Mouse (Mus musculus) hindbrain, embryonic 13.5 days (tissue): Measurements from ENCODE around the gene Ggta1. TPM values are rescaled to one million over a fixed set of nuclear protein-coding genes. Genes with fewer than 3 reads are reported as not detected.

Experiments used
- ATAC-seq: fragments of 200-750 bp; cut with Nextera tagmentation; 2 replicates; pipeline ENCODE4 v1.8.0; 2017; ENCODE audit warnings: moderate TSS enrichment; ENCODE audit not compliant: low FRiP score
- H3K27ac ChIP-seq: fragments of 300-500 bp; sonication (generic); 2 replicates; pipeline ENCODE4 v1.5.1; 2015; ENCODE audit warnings: inconsistent platforms, mild to moderate bottlenecking, moderate library complexity
- H3K27me3 ChIP-seq: fragments of 300-500 bp; sonication (generic); 2 replicates; pipeline ENCODE4 v1.6.1; 2015; ENCODE audit warnings: mild to moderate bottlenecking, inconsistent platforms
- H3K36me3 ChIP-seq: fragments of 300-500 bp; sonication (generic); 2 replicates; pipeline ENCODE4 v1.6.1; 2015; ENCODE audit warnings: mild to moderate bottlenecking, inconsistent platforms
- H3K4me1 ChIP-seq: fragments of 300-500 bp; sonication (generic); replicated peaks from 2 replicates; pipeline ENCODE4 v1.6.1; 2015; ENCODE audit warnings: inconsistent platforms
- H3K4me2 ChIP-seq: fragments of 300-500 bp; sonication (generic); 2 replicates; pipeline ENCODE4 v1.6.1; 2015; ENCODE audit warnings: inconsistent platforms, mild to moderate bottlenecking, moderate library complexity
- H3K4me3 ChIP-seq: fragments of 300-500 bp; sonication (generic); 2 replicates; pipeline ENCODE4 v1.5.1; 2015; ENCODE audit warnings: mild to moderate bottlenecking, inconsistent platforms
- H3K9ac ChIP-seq: fragments of 300-500 bp; sonication (generic); 2 replicates; pipeline ENCODE4 v1.6.1; 2015; ENCODE audit warnings: mild to moderate bottlenecking, inconsistent platforms
- H3K9me3 ChIP-seq: fragments of 300-500 bp; sonication (generic); 2 replicates; pipeline ENCODE4 v1.6.1; 2016; ENCODE audit warnings: inconsistent platforms
- WGBS: fragments of 180-500 bp; shearing (Covaris S2); methylation state at CpG from one replicate; pipeline ENCODE4 v1.1.7; 2015; 5-methylcytosine and 5-hydroxymethylcytosine counted together
- polyA plus RNA-seq: library from polyadenylated mRNA; unstranded; fragments of >200 nt; fragmentation: Nextera tagmentation; extraction: Ambion mirVana; gene quantifications from 2 replicates; pipeline ENCODE4 v1.2.1, GENCODE M21; 2015

The Ggta1 gene
- polyA plus RNA-seq, 1 experiment from 2014 or later: 6.2 TPM

DNA sequence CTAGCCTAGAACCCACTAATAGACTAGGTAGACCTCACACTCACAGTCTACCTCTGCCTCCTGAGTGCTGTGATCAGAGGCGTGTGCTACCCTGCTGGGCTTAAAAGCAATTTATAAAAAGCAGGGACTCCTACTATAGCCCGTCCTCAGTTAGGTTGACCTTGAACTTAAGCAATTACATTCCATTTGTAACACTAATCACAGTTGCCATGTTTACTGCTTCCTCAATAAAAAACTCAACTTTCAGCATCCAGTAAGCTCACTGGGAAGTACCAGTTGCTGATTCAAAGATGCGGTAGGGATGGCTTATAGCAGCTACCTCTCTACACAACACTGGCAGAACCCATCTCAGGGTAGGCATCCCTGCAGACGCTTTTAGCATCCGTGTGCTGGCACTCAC lies 19.7 kb downstream of the Ggta1 start:
- no peak for ATAC-seq
- H3K36me3 ChIP-seq: no peaks in the 10 kb centered on the region

GRCm38 (mm10) chr2:35442079-35442478 lies 21.0 kb downstream of the Ggta1 start:
- H3K27ac ChIP-seq: no peak overlapping the region

More for the DNA sequence above, 19.7 kb downstream of the Ggta1 start:
- no peaks in the 10 kb centered on the region for H3K9me3 ChIP-seq
- WGBS: 80% methylated on average over 5 of the region's 5 CpGs
- peaks cover 11% of the 10 kb centered on the region for H3K4me1 ChIP-seq
- no peak overlapping the region for H3K27ac ChIP-seq
- H3K27me3 ChIP-seq: no peaks in the 10 kb centered on the region
- no peak overlapping the region for H3K4me2 ChIP-seq
- H3K4me3 ChIP-seq: no peak overlapping the region
- H3K9ac ChIP-seq: no peak overlapping the region

DNA sequence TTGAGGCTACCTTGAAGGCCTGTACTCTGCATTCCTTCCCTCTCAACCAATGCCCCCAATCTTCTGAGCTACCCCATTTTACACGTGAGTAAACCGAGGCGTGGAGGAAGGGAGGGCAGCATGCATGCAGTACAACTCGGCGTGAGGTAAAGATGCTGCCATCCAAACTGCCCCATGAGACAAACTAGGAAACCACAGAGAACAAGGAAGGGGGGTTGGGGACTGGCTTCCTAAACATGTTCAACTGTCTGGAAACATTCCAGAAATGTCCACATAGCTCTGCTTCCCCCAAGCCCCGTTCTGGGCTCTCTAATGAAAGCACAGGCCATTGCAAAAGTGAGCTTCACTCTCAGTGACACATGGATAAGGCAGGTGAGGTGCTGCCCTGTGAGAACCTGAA lies 21.6 kb downstream of the Ggta1 start:
- Histone ChIP-seq H3K4me2 (no peak overlapping the region), H3K36me3 (no peaks in the 10 kb centered on the region), H3K9ac (no peak overlapping the region), H3K4me1 (peaks cover 11% of the 10 kb centered on the region), H3K4me3 (no peak overlapping the region), H3K9me3 (no peaks in the 10 kb centered on the region), H3K27ac (no peak overlapping the region), H3K27me3 (no peaks in the 10 kb centered on the region)
- 81% methylated on average over 6 of the region's 6 CpGs for WGBS
- ATAC-seq: no peak

More at GRCm38 (mm10) chr2:35442079-35442478, 21.0 kb downstream of the Ggta1 start:
- no peak overlapping the region for H3K4me2 ChIP-seq
- WGBS: 86% methylated on average over 6 of the region's 6 CpGs
- no peak for ATAC-seq
- no peaks in the 10 kb centered on the region for H3K9me3 ChIP-seq
- H3K4me3 ChIP-seq: no peak overlapping the region
- H3K9ac ChIP-seq: no peak overlapping the region
- no peaks in the 10 kb centered on the region for H3K27me3 ChIP-seq
- no peaks in the 10 kb centered on the region for H3K36me3 ChIP-seq
- H3K4me1 ChIP-seq: peaks cover 11% of the 10 kb centered on the region

DNA sequence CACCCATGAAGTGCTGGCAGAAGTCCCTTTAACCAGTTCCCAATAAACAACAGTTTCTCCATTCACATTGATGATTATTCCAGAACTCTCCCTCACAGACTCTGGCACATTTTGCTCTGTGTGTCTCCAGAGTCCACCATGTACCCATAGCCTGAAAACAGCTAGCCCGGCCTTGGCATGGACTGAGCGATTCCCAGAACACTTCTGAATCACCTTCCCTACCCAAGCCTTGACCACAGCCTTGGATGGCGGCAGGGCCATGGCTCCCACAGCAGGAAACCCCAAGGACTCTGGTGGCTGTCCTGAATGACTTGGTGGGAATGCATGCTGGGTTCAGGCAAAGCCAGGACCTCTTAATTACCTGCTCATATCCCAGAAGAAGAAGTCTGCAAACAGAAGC lies 22.6 kb downstream of the Ggta1 start:
- no peaks in the 10 kb centered on the region for H3K9me3 ChIP-seq
- no peak overlapping the region for H3K27ac ChIP-seq
- H3K36me3 ChIP-seq: no peaks in the 10 kb centered on the region
- no peak overlapping the region for H3K9ac ChIP-seq
- H3K27me3 ChIP-seq: no peaks in the 10 kb centered on the region
- WGBS: 92% methylated on average over 3 of the region's 3 CpGs
- ATAC-seq: no peak
- H3K4me3 ChIP-seq: no peak overlapping the region
- no peak overlapping the region for H3K4me2 ChIP-seq
- peaks cover 11% of the 10 kb centered on the region for H3K4me1 ChIP-seq

- Histone ChIP-seq H3K27ac (no peak overlapping the region), H3K4me1 (peaks cover 4% of the 10 kb centered on the region; the same call in 1 of the 2 replicates), H3K4me2 (no peak overlapping the region), H3K4me3 (no peak overlapping the region), H3K36me3 (no peaks in the 10 kb centered on the region), H3K27me3 (no peaks in the 10 kb centered on the region), H3K9ac (no peak overlapping the region), H3K9me3 (no peaks in the 10 kb centered on the region)
- WGBS: 97% methylated on average over 2 of the region's 2 CpGs
- no peak for ATAC-seq
These were observed 25.2 kb downstream of the Ggta1 start for GRCm38 (mm10) chr2:35437796-35438195.

DNA sequence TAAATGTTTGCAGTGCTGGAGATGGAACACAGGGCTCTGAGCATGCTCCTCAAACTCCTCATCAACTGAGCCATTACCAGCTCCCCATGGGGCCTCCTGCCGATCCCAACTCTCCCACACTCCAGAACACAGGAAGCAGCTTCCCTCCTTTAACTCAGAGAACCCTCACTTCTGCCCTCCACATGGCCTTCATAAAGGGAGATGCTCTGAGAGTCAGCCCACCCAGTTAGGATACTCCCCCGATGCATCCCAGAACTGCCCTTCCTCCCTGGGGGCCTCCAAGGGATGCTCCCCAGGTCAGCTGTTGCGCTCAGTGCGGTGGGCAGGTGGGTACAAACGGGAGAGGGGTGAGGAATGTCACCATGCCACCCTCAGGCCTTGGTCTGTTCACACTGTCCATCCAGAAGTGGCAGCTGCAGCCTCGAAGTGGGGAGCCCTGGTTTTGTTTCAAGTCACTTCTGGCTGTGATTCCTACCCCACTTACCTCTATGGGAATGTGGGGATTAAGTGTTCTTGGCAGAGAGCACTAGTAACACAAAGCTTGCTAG lies 28.4 kb downstream of the Ggta1 start:
- Histone ChIP-seq H3K9ac (no peak overlapping the region), H3K9me3 (no peaks in the 10 kb centered on the region), H3K4me2 (no peak overlapping the region), H3K4me3 (no peak overlapping the region), H3K4me1 (peaks cover 11% of the 10 kb centered on the region), H3K27ac (no peak overlapping the region), H3K27me3 (no peaks in the 10 kb centered on the region), H3K36me3 (no peaks in the 10 kb centered on the region)
- ATAC-seq: no peak
- 83% methylated on average over 6 of the region's 6 CpGs for WGBS

DNA sequence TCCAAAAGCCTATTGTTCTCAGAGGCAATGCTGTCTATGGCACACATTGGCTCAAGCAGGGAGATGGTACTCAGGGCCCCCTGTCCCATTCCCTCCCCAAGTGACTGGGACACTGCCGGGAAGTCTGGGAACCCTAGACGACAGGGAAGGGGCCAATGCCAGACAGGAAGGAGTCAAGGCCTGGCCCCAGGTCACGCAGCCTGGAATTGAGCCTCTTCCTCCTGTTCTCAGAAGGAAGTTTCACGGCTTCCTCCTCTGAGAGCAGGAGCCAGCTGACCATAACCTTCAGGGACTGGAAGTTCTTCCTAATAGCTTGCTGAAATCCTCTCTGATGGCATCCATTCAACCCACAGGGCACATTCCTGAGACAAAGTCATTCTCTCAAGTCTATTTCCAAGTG lies 29.6 kb downstream of the Ggta1 start:
- peaks cover 11% of the 10 kb centered on the region for H3K4me1 ChIP-seq
- H3K9me3 ChIP-seq: no peaks in the 10 kb centered on the region
- no peaks in the 10 kb centered on the region for H3K27me3 ChIP-seq
- no peak overlapping the region for H3K27ac ChIP-seq
- no peak for ATAC-seq
- H3K9ac ChIP-seq: no peak overlapping the region
- H3K4me2 ChIP-seq: no peak overlapping the region
- no peak overlapping the region for H3K4me3 ChIP-seq
- WGBS: 74% methylated on average over 4 of the region's 4 CpGs
- H3K36me3 ChIP-seq: no peaks in the 10 kb centered on the region

DNA sequence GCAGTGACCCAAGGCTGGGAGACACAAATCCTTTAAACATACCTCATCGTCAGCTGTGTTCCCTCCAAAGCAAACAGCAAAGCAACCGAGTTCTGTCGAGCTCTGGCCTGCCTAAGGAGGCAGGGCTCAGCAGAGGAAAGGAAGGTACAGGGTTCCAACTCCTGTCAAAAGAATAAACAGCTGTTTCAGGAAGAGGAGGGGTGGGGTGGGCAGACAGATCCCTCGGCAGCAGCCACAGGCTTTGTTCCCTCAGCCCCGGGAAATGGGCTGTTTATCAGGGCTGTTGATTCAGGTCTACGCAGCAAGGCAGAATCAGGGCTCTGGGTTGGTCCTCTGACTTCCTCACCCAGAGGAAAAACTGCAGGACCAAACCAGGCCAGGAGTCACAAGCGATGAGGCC lies 30.6 kb downstream of the Ggta1 start:
- no peaks in the 10 kb centered on the region for H3K27me3 ChIP-seq
- no peak overlapping the region for H3K4me2 ChIP-seq
- H3K27ac ChIP-seq: no peak overlapping the region
- H3K36me3 ChIP-seq: no peaks in the 10 kb centered on the region
- no peak for ATAC-seq
- no peak overlapping the region for H3K9ac ChIP-seq
- peaks cover 11% of the 10 kb centered on the region for H3K4me1 ChIP-seq
- WGBS: 35% methylated on average over 7 of the region's 7 CpGs
- no peak overlapping the region for H3K4me3 ChIP-seq
- H3K9me3 ChIP-seq: no peaks in the 10 kb centered on the region

- Histone ChIP-seq H3K27ac (no peak overlapping the region), H3K36me3 (no peaks in the 10 kb centered on the region), H3K9ac (no peak overlapping the region; the same call in 1 of the 2 replicates), H3K4me1 (peaks cover 11% of the 10 kb centered on the region), H3K27me3 (no peaks in the 10 kb centered on the region), H3K4me3 (no peak overlapping the region), H3K9me3 (no peaks in the 10 kb centered on the region), H3K4me2 (no peak overlapping the region)
- WGBS: 25% methylated on average over 7 of the region's 7 CpGs
- no peak for ATAC-seq
These were observed 31.0 kb downstream of the Ggta1 start for GRCm38 (mm10) chr2:35432011-35432410.

GRCm38 (mm10) chr2:35430806-35431205 lies 32.2 kb downstream of the Ggta1 start:
- Histone ChIP-seq H3K27me3 (no peaks in the 10 kb centered on the region), H3K4me2 (no peak overlapping the region), H3K4me1 (peaks cover 11% of the 10 kb centered on the region), H3K4me3 (no peak overlapping the region), H3K27ac (no peak overlapping the region), H3K9ac (no peak overlapping the region), H3K36me3 (no peaks in the 10 kb centered on the region), H3K9me3 (no peaks in the 10 kb centered on the region)
- ATAC-seq: no peak
- WGBS: 80% methylated on average over 8 of the region's 8 CpGs

DNA sequence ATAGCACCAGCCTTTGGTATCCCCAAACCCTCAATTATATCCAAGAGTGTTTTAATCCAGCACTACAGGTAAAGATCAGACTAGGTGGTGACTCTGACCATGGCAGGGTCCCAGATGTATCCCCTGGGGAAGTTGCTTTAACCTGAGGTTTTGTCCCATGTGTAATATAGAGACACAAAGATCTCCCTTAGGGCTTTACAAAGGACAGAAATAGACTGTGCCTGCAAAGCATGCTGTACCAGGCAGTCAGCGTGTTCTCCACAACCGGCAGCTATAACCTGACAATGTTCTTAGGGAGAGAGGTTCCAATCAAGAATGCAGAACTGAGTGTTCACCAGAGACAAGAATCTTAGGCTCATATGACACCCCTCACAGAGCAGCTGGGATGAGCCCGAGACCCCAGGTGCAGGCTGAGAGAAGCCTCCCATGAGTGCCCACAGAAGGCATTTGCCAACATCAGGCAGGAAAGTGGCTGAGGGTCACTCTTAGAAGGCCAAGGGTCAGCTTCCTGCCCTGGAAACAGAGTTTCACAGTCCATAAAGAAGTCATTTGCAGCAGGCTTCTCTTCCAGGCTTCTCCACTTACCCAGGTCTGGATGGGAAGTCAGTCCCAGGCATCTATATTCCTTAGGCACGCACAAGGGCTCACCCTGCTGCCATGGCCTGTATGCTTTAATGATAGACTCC lies 34.3 kb downstream of the Ggta1 start:
- no peak for ATAC-seq

GRCm38 (mm10) chr2:35427559-35427958 lies 35.5 kb downstream of the Ggta1 start:
- Histone ChIP-seq H3K4me3 (no peak overlapping the region), H3K36me3 (no peaks in the 10 kb centered on the region), H3K27ac (no peak overlapping the region), H3K27me3 (no peaks in the 10 kb centered on the region), H3K4me1 (peaks cover 5% of the 10 kb centered on the region), H3K4me2 (no peak overlapping the region), H3K9me3 (no peaks in the 10 kb centered on the region), H3K9ac (no peak overlapping the region)
- no peak for ATAC-seq
- 27% methylated on average over 2 of the region's 2 CpGs for WGBS

More for the DNA sequence above, 34.3 kb downstream of the Ggta1 start:
- Histone ChIP-seq H3K36me3 (no peaks in the 10 kb centered on the region), H3K27me3 (no peaks in the 10 kb centered on the region), H3K27ac (no peak overlapping the region), H3K4me2 (no peak overlapping the region), H3K4me3 (no peak overlapping the region), H3K4me1 (peaks cover 11% of the 10 kb centered on the region), H3K9ac (no peak overlapping the region), H3K9me3 (no peaks in the 10 kb centered on the region)
- WGBS: 89% methylated on average over 4 of the region's 4 CpGs

- no peak overlapping the region for H3K4me2 ChIP-seq
- 0 out of 2 replicates have a peak, but pooled peaks cover 3% of the 10 kb centered on the region for H3K36me3 ChIP-seq
- no peak overlapping the region for H3K9ac ChIP-seq
- no peaks in the 10 kb centered on the region for H3K27me3 ChIP-seq
- 100% methylated on average over 1 of the region's 1 CpGs for WGBS
- H3K4me3 ChIP-seq: no peak overlapping the region
- H3K27ac ChIP-seq: no peak overlapping the region
- ATAC-seq: no peak
- no peaks in the 10 kb centered on the region for H3K4me1 ChIP-seq
- no peaks in the 10 kb centered on the region for H3K9me3 ChIP-seq
These were observed 39.2 kb downstream of the Ggta1 start for GRCm38 (mm10) chr2:35423711-35424339.
